Mouse (Mus musculus) olfactory bulb, adult 2 months (tissue): ENCODE data around the gene 1810055G02Rik.

ENCODE experiments used
- CTCF ChIP-seq: fragments of 200-500 bp; IDR thresholded peaks from 2 replicates; pipeline ENCODE4 v1.5.1; 2012; ENCODE audit warnings: low read depth, mild to moderate bottlenecking, low read length, moderate library complexity; ENCODE audit not compliant: insufficient read depth
- POLR2A ChIP-seq: fragments of 200-500 bp; IDR thresholded peaks from 2 replicates; pipeline ENCODE4 v1.6.1; 2012; ENCODE audit warnings: mild to moderate bottlenecking, low read depth, low read length, moderate library complexity; ENCODE audit not compliant: insufficient read depth

GRCm38 (mm10) chr19:3724779-3725178 is 16.7 kb downstream of the 1810055G02Rik start:
- TF ChIP-seq CTCF: no peak
- TF ChIP-seq POLR2A: no peak
